Mouse (Mus musculus) cortical plate, adult 2 months (tissue): Measurements from ENCODE around the gene Tmem267. TPM values are rescaled to one million over a fixed set of nuclear protein-coding genes. Genes with fewer than 3 reads are reported as not detected.
"Not testable (repeated sequence)": the region's sequence is repeated elsewhere in the genome, so short reads cannot be mapped to it uniquely, and the experiment has no call there.

Source experiments
- H3K27ac ChIP-seq: fragments of 200-500 bp; 2 replicates; pipeline ENCODE4 v1.5.1; 2012; ENCODE audit warnings: low read length, control low read depth, inconsistent platforms; ENCODE audit not compliant: insufficient read depth
- H3K4me1 ChIP-seq: fragments of 200-500 bp; 2 replicates; pipeline ENCODE4 v1.6.1; 2011; ENCODE audit warnings: low read length; ENCODE audit not compliant: control insufficient read depth, insufficient read depth
- H3K4me3 ChIP-seq: fragments of 200-500 bp; 2 replicates; pipeline ENCODE4 v1.5.1; 2011; ENCODE audit warnings: mild to moderate bottlenecking, low read length, control low read depth; ENCODE audit not compliant: insufficient read depth
- CTCF ChIP-seq: fragments of 200-500 bp; IDR thresholded peaks from 2 replicates; pipeline ENCODE4 v1.5.1; 2011; ENCODE audit warnings: mild to moderate bottlenecking, control low read depth, low read length; ENCODE audit not compliant: insufficient read depth; ENCODE audit errors: extremely low read depth
- POLR2A ChIP-seq: fragments of 200-500 bp; IDR thresholded peaks from 2 replicates; pipeline ENCODE4 v1.6.1; 2011; ENCODE audit warnings: mild to moderate bottlenecking, low read length, control low read depth; ENCODE audit not compliant: insufficient read depth; ENCODE audit errors: extremely low read depth
- polyA plus RNA-seq: library from polyadenylated mRNA; depleted of rRNA; stranded (reverse); fragments of >200 nt; gene quantifications from 2 replicates; pipeline ENCODE4 v1.2.3, GENCODE M21; 2012

Gene Tmem267
- polyA plus RNA-seq, 1 experiment, result 8.3 TPM

DNA sequence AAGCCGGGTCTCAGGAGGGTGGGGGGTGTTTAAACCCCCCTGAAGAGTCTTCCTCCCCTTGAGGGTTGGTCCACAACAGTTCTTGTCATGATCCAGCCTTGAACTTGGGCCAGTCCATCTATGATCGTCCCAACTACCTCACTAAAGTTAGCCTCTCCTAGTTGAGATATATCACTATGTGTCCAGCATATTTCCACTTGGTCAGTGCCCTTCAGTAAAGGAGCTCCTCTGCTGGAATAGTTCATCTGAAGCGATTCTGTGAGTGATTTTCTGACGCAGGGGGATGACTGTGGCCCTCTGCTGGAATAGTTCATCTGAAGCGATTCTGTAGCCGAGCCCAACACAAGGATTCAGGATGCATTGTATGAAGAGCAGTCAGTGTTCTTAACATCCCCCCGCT is 485 bp upstream of the Tmem267 start:
- Histone ChIP-seq H3K4me3 (no peak overlapping the region; the same call in 1 of the 2 replicates), H3K27ac (no peak overlapping the region), H3K4me1 (no peaks in the 10 kb centered on the region)
- TF ChIP-seq CTCF (no peak), POLR2A (no peak)

DNA sequence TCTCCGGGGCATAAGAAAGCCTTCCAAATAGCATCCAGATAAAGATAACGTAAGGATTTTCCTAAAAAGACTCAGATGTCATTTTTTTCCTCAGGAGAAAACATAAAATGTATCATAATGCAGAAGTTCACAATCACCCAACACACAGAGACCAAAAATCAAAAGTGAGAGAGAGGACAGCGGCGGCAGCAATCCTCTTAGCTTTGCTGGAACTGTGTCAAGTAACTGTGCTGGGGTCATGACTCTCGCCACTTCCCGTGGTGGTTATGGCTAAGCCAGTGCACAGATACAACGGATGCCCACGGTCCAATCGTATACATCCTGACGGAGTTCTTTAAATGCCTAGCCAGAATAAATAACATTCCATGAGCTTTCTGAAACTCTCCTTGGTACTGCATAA is 4.2 kb downstream of the Tmem267 start:
- H3K27ac ChIP-seq, H3K4me3 ChIP-seq, H3K4me1 ChIP-seq: not testable (repeated sequence)

DNA sequence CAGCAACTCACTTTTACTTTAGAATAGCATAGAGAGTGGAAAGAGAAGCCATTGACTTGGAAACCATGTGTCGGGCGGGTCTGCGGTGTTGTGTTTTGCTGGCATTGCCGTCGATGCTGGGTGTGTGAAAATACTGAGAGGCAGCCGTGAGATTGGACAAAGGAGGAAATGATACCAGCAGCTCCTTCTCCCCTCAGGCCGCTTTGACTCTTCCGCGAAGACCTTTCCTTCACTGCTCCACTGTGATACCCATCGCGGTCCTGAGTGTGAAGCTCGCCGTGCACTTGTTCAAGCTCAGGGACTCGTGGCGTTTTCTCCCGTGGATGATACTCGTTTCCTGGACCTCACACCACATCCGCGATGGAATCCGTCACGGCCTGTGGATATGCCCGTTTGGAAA is 7.1 kb downstream of the Tmem267 start:
- not testable (repeated sequence) for H3K27ac ChIP-seq, H3K4me3 ChIP-seq, H3K4me1 ChIP-seq

DNA sequence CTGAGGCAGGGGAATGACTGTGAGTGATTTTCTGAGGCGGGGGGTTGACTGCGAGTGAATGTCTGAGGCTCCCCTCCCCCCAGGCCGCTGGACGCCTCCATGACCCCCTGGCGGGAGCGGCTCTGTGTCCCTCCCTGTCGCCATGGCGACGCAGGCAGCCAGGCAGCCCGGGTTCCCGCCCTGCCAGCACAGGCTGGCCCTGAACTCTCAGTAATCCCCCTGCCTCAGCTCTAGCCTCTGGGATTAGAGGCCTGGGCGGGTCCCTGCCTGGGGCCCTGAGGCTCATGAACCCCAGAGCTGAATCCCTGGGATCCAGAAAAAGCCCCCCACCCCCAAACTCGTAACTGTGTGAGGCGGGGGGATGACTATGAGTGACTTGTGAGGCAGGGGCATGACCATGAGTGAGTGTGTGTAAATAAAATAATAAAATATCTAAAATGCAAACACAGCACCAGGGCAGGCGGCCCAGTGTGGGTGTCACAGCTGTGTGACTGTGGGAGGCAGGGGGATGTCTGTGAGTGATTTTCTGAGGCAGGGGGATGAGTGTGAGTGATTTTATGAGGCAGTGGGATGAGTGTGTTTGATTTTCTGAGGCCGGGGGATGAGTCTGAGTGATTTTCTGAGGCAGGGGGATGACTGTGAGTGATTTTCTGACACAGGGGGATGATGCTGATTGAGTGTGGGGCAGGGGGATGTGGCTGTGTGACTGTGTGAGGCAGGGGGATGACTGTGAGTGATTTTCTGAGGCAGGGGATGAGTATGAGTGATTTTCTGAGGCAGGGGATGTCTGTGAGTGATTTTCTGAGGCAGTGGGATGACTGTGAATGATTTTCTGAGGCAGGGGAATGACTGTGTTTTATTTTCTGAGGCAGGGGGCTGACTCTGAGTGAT is 108.7 kb downstream of the Tmem267 start:
- H3K27ac ChIP-seq, H3K4me3 ChIP-seq, H3K4me1 ChIP-seq: not testable (repeated sequence)

DNA sequence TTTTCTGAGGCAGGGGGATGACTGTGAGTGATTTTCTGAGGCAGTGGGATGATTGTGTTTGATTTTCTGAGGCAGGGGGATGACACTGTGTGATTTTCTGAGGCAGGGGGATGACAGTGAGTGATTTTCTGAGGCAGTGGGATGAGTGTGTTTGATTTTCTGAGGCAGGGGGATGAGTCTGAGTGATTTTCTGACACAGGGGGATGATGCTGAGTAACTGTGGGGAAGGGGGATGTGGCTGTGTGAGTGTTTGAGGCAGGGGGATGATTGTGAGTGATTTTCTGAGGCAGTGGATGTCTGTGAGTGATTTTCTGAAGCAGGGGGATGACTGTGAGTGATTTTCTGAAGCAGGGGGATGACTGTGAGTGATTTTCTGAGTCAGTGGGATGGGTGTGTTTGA is 110.6 kb downstream of the Tmem267 start:
- not testable (repeated sequence) for H3K27ac ChIP-seq, H3K4me1 ChIP-seq, H3K4me3 ChIP-seq

DNA sequence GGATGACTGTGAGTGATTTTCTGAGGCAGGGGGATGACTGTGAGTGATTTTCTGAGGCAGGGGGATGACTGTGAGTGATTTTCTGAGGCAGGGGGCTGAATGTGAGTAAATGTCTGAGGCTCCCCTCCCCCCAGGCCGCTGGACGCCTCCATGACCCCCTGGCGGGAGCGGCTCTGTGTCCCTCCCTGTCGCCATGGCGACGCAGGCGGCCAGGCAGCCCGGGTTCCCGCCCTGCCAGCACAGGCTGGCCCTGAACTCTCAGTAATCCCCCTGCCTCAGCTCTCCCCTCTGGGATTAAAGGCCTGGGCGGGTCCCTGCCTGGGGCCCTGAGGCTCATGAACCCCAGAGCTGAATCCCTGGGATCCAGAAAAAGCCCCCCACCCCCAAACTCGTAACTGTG is 111.2 kb downstream of the Tmem267 start:
- not testable (repeated sequence) for H3K4me1 ChIP-seq, H3K4me3 ChIP-seq, H3K27ac ChIP-seq

DNA sequence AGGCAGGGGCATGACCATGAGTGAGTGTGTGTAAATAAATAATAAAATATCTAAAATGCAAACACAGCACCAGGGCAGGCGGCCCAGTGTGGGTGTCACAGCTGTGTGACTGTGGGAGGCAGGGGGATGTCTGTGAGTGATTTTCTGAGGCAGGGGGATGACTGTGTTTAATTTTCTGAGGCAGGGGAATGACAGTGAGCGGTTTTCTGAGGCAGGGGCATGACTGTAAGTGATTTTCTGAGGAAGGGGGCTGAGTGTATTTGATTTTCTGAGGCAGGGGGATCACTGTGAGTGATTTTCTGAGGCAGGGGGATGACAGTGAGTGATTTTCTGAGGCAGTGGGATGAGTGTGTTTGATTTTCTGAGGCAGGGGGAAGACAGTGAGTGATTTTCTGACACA is 111.7 kb downstream of the Tmem267 start:
- not testable (repeated sequence) for H3K27ac ChIP-seq, H3K4me3 ChIP-seq, H3K4me1 ChIP-seq

DNA sequence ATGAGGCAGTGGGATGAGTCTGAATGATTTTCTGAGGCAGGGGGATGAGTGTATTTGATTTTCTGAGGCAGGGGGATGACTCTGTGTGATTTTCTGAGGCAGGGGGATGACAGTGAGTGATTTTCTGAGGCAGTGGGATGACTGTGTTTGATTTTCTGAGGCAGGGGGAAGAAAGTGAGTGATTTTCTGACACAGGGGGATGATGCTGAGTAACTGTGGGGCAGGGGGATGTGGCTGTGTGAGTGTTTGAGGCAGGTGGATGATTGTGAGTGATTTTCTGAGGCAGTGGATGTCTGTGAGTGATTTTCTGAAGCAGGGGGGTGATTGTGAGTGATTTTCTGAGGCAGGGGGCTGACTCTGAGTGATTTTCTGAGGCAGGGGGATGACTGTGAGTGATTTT is 112.3 kb downstream of the Tmem267 start:
- H3K4me1 ChIP-seq, H3K4me3 ChIP-seq, H3K27ac ChIP-seq: not testable (repeated sequence)

DNA sequence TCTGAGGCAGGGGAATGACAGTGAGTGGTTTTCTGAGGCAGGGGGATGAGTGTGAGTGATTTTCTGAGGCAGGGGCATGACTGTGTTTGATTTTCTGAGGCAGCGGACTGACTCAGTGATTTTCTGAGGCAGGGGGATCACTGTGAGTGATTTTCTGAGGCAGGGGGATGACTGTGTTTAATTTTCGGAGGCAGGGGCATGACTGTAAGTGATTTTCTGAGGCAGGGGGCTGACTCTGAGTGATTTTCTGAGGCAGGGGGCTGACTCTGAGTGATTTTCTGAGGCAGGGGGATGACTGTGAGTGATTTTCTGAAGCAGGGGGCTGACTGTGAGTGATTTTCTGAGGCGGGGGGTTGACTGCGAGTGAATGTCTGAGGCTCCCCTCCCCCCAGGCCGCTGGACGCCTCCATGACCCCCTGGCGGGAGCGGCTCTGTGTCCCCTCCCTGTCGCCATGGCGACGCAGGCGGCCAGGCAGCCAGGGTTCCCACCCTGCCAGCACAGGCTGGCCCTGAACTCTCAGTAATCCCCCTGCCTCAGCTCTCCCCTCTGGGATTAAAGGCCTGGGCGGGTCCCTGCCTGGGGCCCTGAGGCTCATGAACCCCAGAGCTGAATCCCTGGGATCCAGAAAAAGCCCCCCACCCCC is 115.0 kb downstream of the Tmem267 start:
- H3K27ac ChIP-seq, H3K4me1 ChIP-seq, H3K4me3 ChIP-seq: not testable (repeated sequence)

DNA sequence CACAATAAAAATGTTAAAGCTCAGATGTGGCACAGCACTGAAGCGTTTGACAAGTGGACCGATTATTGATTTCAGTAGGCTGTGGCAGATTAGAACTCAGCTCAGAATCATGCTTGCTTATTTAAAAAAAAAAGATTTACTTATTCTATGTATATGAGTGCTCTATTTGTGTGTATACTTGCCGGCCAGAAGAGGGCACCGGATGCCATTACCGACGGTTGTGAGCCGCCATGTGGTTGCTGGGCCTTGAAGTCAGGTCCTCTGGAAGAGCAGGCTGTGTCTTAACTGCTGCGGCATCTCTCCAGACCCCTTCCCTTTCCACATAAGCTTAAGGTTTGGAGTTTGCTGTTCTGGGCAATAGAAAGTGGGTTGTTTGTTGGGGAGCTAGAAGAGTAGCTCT is 116.1 kb downstream of the Tmem267 start:
- H3K27ac ChIP-seq, H3K4me1 ChIP-seq, H3K4me3 ChIP-seq: not testable (repeated sequence)

DNA sequence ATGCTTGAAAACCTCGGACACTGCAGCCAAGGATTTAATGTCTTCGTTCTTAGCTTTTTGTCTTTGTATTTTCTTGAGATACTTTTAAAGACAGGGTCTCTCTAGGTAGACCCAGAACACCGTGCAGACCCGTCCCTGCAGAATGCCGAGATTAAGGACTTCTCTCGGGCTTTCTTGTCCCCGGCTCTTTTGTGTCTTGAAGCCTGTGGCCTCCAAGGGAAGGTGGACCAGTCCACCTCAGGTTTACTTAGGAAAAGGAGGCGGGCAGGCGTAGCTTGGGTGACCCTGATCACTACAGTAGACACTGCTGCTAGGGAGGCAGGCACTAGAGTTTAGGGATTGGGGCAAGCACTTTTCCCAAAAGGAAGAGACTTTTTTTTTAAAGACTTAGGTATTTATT is 116.5 kb downstream of the Tmem267 start:
- not testable (repeated sequence) for H3K4me3 ChIP-seq, H3K27ac ChIP-seq, H3K4me1 ChIP-seq

DNA sequence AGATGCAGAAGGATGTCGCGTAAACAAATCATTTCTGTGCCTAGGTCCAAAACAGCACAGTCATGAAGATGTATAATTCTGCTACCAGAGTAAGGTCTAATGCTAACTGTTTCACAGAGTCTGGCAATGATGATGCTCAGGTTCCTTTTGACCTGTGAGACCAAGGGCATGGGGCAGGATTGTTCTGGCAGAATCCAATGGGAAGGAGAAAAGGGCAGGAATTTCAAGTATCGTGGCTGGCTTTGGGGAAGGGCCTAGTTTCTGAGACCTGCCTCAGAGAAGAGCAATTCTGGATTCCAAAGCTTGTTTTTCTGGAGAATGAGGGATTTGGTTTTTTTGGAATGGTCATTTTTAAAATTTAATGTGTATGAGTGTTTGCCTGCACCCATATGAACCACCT is 131.0 kb downstream of the Tmem267 start:
- no peaks in the 10 kb centered on the region for H3K4me1 ChIP-seq
- TF ChIP-seq CTCF (no peak), POLR2A (no peak)
- H3K4me3 ChIP-seq, result no peak overlapping the region
- H3K27ac ChIP-seq, result no peak overlapping the region
